Mouse (Mus musculus) intestine, embryonic 14.5 days (tissue): ENCODE data around the gene 6030458C11Rik. TPM values are rescaled to one million over a fixed set of nuclear protein-coding genes. Genes with fewer than 3 reads are reported as not detected.

Experiments
- ATAC-seq: fragments of 200-750 bp; cut with Nextera tagmentation; replicated peaks from 2 replicates; pipeline ENCODE4 v1.8.0; 2017; ENCODE audit warnings: low read depth, moderate number of reproducible peaks, moderate TSS enrichment, moderate library complexity; ENCODE audit not compliant: low FRiP score, low TSS enrichment
- DNase-seq: peaks from one replicate; pipeline ENCODE4 v3.0.0-alpha.2; 2018; ENCODE audit warnings: low spot score
- H3K27ac ChIP-seq: fragments of 300-500 bp; sonication (generic); 2 replicates; pipeline ENCODE4 v1.5.1; 2014; ENCODE audit warnings: low read depth, mild to moderate bottlenecking, control low read depth
- H3K27me3 ChIP-seq: fragments of 300-500 bp; sonication (generic); replicated peaks from 2 replicates; pipeline ENCODE4 v1.6.1; 2014; ENCODE audit warnings: low read length, control low read depth; ENCODE audit not compliant: control insufficient read depth, insufficient read depth
- H3K36me3 ChIP-seq: fragments of 300-500 bp; sonication (generic); 2 replicates; pipeline ENCODE4 v1.6.1; 2014; ENCODE audit warnings: low read length, control low read depth; ENCODE audit not compliant: control insufficient read depth, insufficient read depth
- H3K4me1 ChIP-seq: fragments of 300-500 bp; sonication (generic); replicated peaks from 2 replicates; pipeline ENCODE4 v1.6.1; 2014; ENCODE audit warnings: low read length, control low read depth, mixed read lengths; ENCODE audit not compliant: control insufficient read depth, insufficient read depth
- H3K4me2 ChIP-seq: fragments of 300-500 bp; sonication (generic); 2 replicates; pipeline ENCODE4 v1.6.1; 2014; ENCODE audit warnings: low read length
- H3K4me3 ChIP-seq: fragments of 300-500 bp; sonication (generic); 2 replicates; pipeline ENCODE4 v1.5.1; 2014; ENCODE audit warnings: low read depth, low read length, control low read depth, mixed read lengths
- H3K9ac ChIP-seq: fragments of 300-500 bp; sonication (generic); 2 replicates; pipeline ENCODE4 v1.6.1; 2014; ENCODE audit warnings: mild to moderate bottlenecking, low read length
- H3K9me3 ChIP-seq: fragments of 300-500 bp; sonication (generic); 2 replicates; pipeline ENCODE4 v1.6.1; 2016; ENCODE audit warnings: low read length, control low read depth; ENCODE audit not compliant: control insufficient read depth
- WGBS: fragments of 180-500 bp; shearing (Covaris S2); extraction: QIAGEN DNeasy Blood & Tissue Kit; methylation state at CpG from one replicate; pipeline ENCODE4 v1.1.7; 2014; 5-methylcytosine and 5-hydroxymethylcytosine counted together
- polyA plus RNA-seq: library from polyadenylated mRNA; unstranded; fragments of >200 nt; fragmentation: Nextera tagmentation; extraction: Ambion mirVana; gene quantifications from 2 replicates; pipeline ENCODE4 v1.2.1, GENCODE M21; 2014

The 6030458C11Rik gene
- polyA plus RNA-seq, 1 experiment from 2014 or later = 30.7 TPM

GRCm38 (mm10) chr15:12781729-12782326 lies 42.6 kb downstream of the 6030458C11Rik start:
- Histone ChIP-seq H3K9me3 (no peaks in the 10 kb centered on the region), H3K4me1 (no peaks in the 10 kb centered on the region), H3K4me3 (no peak overlapping the region), H3K9ac (no peak overlapping the region), H3K27ac (no peak overlapping the region), H3K36me3 (no peaks in the 10 kb centered on the region), H3K4me2 (no peak overlapping the region), H3K27me3 (no peaks in the 10 kb centered on the region)
- WGBS = 50% methylated on average over 14 of the region's 16 CpGs
- ATAC-seq = no peak
- DNase-seq = no peak

GRCm38 (mm10) chr15:12781296-12781695 lies 43.2 kb downstream of the 6030458C11Rik start:
- no peak overlapping the region for H3K27ac ChIP-seq
- ATAC-seq (no peak), DNase-seq (no peak)
- H3K4me3 ChIP-seq = no peak overlapping the region
- H3K4me2 ChIP-seq = no peak overlapping the region
- H3K4me1 ChIP-seq = no peaks in the 10 kb centered on the region
- no peaks in the 10 kb centered on the region for H3K27me3 ChIP-seq
- 74% methylated on average over 6 of the region's 6 CpGs for WGBS
- no peak overlapping the region for H3K9ac ChIP-seq
- no peaks in the 10 kb centered on the region for H3K36me3 ChIP-seq
- H3K9me3 ChIP-seq = 0 out of 2 replicates have a peak, but pooled peaks cover 2% of the 10 kb centered on the region

GRCm38 (mm10) chr15:12774149-12774753 lies 50.2 kb downstream of the 6030458C11Rik start:
- ATAC-seq (no peak), DNase-seq (no peak)
- Histone ChIP-seq H3K27me3 (no peaks in the 10 kb centered on the region), H3K9me3 (0 out of 2 replicates have a peak, but pooled peaks cover 2% of the 10 kb centered on the region), H3K27ac (no peak overlapping the region), H3K4me2 (no peak overlapping the region), H3K36me3 (no peaks in the 10 kb centered on the region), H3K4me1 (no peaks in the 10 kb centered on the region), H3K4me3 (no peak overlapping the region), H3K9ac (no peak overlapping the region)
- whole genome bisulfite sequencing = 81% methylated on average over 11 of the region's 11 CpGs

- no peak for ATAC-seq
- H3K36me3 ChIP-seq = no peaks in the 10 kb centered on the region
- no peak for DNase-seq
These were observed 53.5 kb downstream of the 6030458C11Rik start for GRCm38 (mm10) chr15:12770958-12771357.

GRCm38 (mm10) chr15:12766848-12767247 lies 57.6 kb downstream of the 6030458C11Rik start:
- no peaks in the 10 kb centered on the region for H3K36me3 ChIP-seq
- H3K4me1 ChIP-seq = no peaks in the 10 kb centered on the region
- H3K4me3 ChIP-seq = no peak overlapping the region
- no peak for ATAC-seq
- no peak for DNase-seq
- no peaks in the 10 kb centered on the region for H3K27me3 ChIP-seq
- H3K4me2 ChIP-seq = no peak overlapping the region
- H3K27ac ChIP-seq = no peak overlapping the region
- H3K9me3 ChIP-seq = no peaks in the 10 kb centered on the region
- WGBS = 59% methylated on average over 4 of the region's 4 CpGs
- no peak overlapping the region for H3K9ac ChIP-seq

More at GRCm38 (mm10) chr15:12770958-12771357, 53.5 kb downstream of the 6030458C11Rik start:
- Histone ChIP-seq H3K4me2 (no peak overlapping the region), H3K4me1 (no peaks in the 10 kb centered on the region), H3K27ac (no peak overlapping the region), H3K4me3 (no peak overlapping the region), H3K9ac (no peak overlapping the region), H3K9me3 (no peaks in the 10 kb centered on the region), H3K27me3 (no peaks in the 10 kb centered on the region)
- 80% methylated on average over 7 of the region's 7 CpGs for WGBS

- Histone ChIP-seq H3K4me1 (no peaks in the 10 kb centered on the region), H3K36me3 (no peaks in the 10 kb centered on the region), H3K4me2 (no peak overlapping the region), H3K27ac (no peak overlapping the region), H3K9me3 (no peaks in the 10 kb centered on the region), H3K4me3 (no peak overlapping the region), H3K9ac (no peak overlapping the region), H3K27me3 (no peaks in the 10 kb centered on the region)
- WGBS = 67% methylated on average over 10 of the region's 10 CpGs
- no peak for ATAC-seq
- no peak for DNase-seq
These were observed 61.3 kb downstream of the 6030458C11Rik start for GRCm38 (mm10) chr15:12763147-12763546.

GRCm38 (mm10) chr15:12762258-12762913 lies 62.1 kb downstream of the 6030458C11Rik start:
- DNase-seq = no peak
- no peak overlapping the region for H3K9ac ChIP-seq
- H3K4me2 ChIP-seq = no peak overlapping the region
- no peaks in the 10 kb centered on the region for H3K9me3 ChIP-seq
- no peak for ATAC-seq
- no peaks in the 10 kb centered on the region for H3K4me1 ChIP-seq
- H3K4me3 ChIP-seq = no peak overlapping the region
- H3K36me3 ChIP-seq = no peaks in the 10 kb centered on the region
- no peaks in the 10 kb centered on the region for H3K27me3 ChIP-seq
- H3K27ac ChIP-seq = no peak overlapping the region
- 70% methylated on average over 11 of the region's 11 CpGs for WGBS

GRCm38 (mm10) chr15:12760747-12761146 lies 63.7 kb downstream of the 6030458C11Rik start:
- H3K4me2 ChIP-seq = no peak overlapping the region
- H3K36me3 ChIP-seq = no peaks in the 10 kb centered on the region
- 90% methylated on average over 6 of the region's 6 CpGs for WGBS
- DNase-seq = no peak
- no peaks in the 10 kb centered on the region for H3K9me3 ChIP-seq
- no peak overlapping the region for H3K27ac ChIP-seq
- H3K9ac ChIP-seq = no peak overlapping the region
- no peaks in the 10 kb centered on the region for H3K4me1 ChIP-seq
- H3K27me3 ChIP-seq = no peaks in the 10 kb centered on the region
- H3K4me3 ChIP-seq = no peak overlapping the region
- no peak for ATAC-seq
